Mouse (Mus musculus): ENCODE measurements at regions not wholly inside any gene's neighbourhood (a gene's known extent, or its start where the extent isn't known, plus 50 kb on each side); places are given as distances from the start of the nearest gene placed in this dataset.

- no peak for DNase-seq (ENCODE audit: low read depth, low spot score)
Measured at GRCm38 (mm10) chr15:87091048-87091777, 452.9 kb upstream of the Fam19a5 start.

GRCm38 (mm10) chr15:87097206-87097605 is 446.9 kb upstream of the Fam19a5 start:
- no peak for DNase-seq (ENCODE audit: low read depth, low spot score)

- no peak for DNase-seq (ENCODE audit: low read depth, low spot score)
Measured at GRCm38 (mm10) chr15:87101146-87101545, 443.0 kb upstream of the Fam19a5 start.

- DNase-seq (ENCODE audit: low read depth, low spot score), result no peak
Measured at GRCm38 (mm10) chr15:87102211-87102610, 441.9 kb upstream of the Fam19a5 start.

- DNase-seq (ENCODE audit: low read depth, low spot score), result no peak
Measured at GRCm38 (mm10) chr15:87105951-87106350, 438.1 kb upstream of the Fam19a5 start.

GRCm38 (mm10) chr15:87107701-87108100 is 436.4 kb upstream of the Fam19a5 start:
- DNase-seq (ENCODE audit: low read depth, low spot score), result no peak

GRCm38 (mm10) chr15:87108411-87108810 is 435.7 kb upstream of the Fam19a5 start:
- no peak for DNase-seq (ENCODE audit: low read depth, low spot score)

GRCm38 (mm10) chr15:87122656-87123055 is 421.4 kb upstream of the Fam19a5 start:
- DNase-seq (ENCODE audit: low read depth, low spot score), result no peak

- no peak for DNase-seq (ENCODE audit: low read depth, low spot score)
Measured at GRCm38 (mm10) chr15:87125427-87126148, 418.5 kb upstream of the Fam19a5 start.

- peak; percentile 4 for DNase-seq (ENCODE audit: low read depth, low spot score)
Measured at GRCm38 (mm10) chr15:87138870-87139269, 405.2 kb upstream of the Fam19a5 start.

GRCm38 (mm10) chr15:87169136-87169535 is 375.0 kb upstream of the Fam19a5 start:
- no peak for DNase-seq (ENCODE audit: low read depth, low spot score)

GRCm38 (mm10) chr15:87170890-87171289 is 373.2 kb upstream of the Fam19a5 start:
- no peak for DNase-seq (ENCODE audit: low read depth, low spot score)

GRCm38 (mm10) chr15:87173096-87173495 is 371.0 kb upstream of the Fam19a5 start:
- DNase-seq (ENCODE audit: low read depth, low spot score), result no peak

- DNase-seq (ENCODE audit: low read depth, low spot score), result no peak
Measured at GRCm38 (mm10) chr15:87178646-87179045, 365.5 kb upstream of the Fam19a5 start.

- no peak for DNase-seq (ENCODE audit: low read depth, low spot score)
Measured at GRCm38 (mm10) chr15:87180836-87181235, 363.3 kb upstream of the Fam19a5 start.

GRCm38 (mm10) chr15:87184248-87184647 is 359.9 kb upstream of the Fam19a5 start:
- no peak for DNase-seq (ENCODE audit: low read depth, low spot score)

- DNase-seq (ENCODE audit: low read depth, low spot score), result no peak
Measured at GRCm38 (mm10) chr15:87188816-87189455, 355.2 kb upstream of the Fam19a5 start.

GRCm38 (mm10) chr15:87191901-87192300 is 352.2 kb upstream of the Fam19a5 start:
- DNase-seq (ENCODE audit: low read depth, low spot score), result no peak

GRCm38 (mm10) chr15:87196306-87196893 is 347.7 kb upstream of the Fam19a5 start:
- peak; percentile 3 for DNase-seq (ENCODE audit: low read depth, low spot score)

GRCm38 (mm10) chr15:87199641-87200040 is 344.5 kb upstream of the Fam19a5 start:
- DNase-seq (ENCODE audit: low read depth, low spot score), result no peak

- no peak for DNase-seq (ENCODE audit: low read depth, low spot score)
Measured at GRCm38 (mm10) chr15:87200282-87201048, 343.6 kb upstream of the Fam19a5 start.

Measured in forelimb bud, embryonic 11.5 days (tissue).